Mouse (Mus musculus): ENCODE data around the gene Gm8693.
"Not testable (repeated sequence)": the region's sequence is repeated elsewhere in the genome, so short reads cannot be mapped to it uniquely, and the experiment has no call there.

GRCm38 (mm10) chr7:22657718-22658117 lies 34.4 kb downstream of the Gm8693 start, which contains the start of gene Vmn1r155:
- not testable (repeated sequence) for TF ChIP-seq EP300 (IDR thresholded peaks at IDR 0.05; ENCODE audit: insufficient read depth, low read depth, low read length); CTCF (IDR thresholded peaks at IDR 0.05; ENCODE audit: low read depth, low read length)
